Mouse (Mus musculus): ENCODE results near the gene Tbc1d13. TPM values are rescaled to one million over a fixed set of nuclear protein-coding genes. Genes with fewer than 3 reads are reported as not detected.

Tbc1d13 gene
- polyA plus RNA-seq, 1 experiment: 26.2 TPM

DNA sequence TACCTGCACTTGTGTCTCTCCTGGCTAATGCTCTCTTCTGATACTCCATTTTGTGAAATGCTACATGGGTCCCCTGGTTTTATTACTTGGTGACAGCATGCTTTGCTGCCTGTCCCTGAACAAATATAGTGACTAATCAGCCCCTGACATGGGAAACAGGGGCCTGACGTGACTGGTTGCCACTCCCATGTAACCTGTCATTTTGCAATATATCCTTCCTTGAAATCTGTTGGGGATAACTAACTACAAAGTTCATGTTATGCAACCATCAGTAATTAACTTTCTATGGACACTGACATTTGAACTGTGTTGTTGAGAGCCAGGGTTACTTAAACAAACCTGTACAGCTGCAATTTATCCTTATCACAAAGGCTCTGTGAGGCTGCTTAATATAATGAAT is 66.4 kb downstream of the Tbc1d13 start:
- TF ChIP-seq POLR2A (IDR thresholded peaks at IDR 0.05; ENCODE audit: control insufficient read depth, low read depth, low read length): no peak
- TF ChIP-seq CTCF (IDR thresholded peaks at IDR 0.05; ENCODE audit: control insufficient read depth, insufficient read depth, insufficient replicate concordance, low read depth, low read length): no peak
- no peak overlapping the region for H3K27ac ChIP-seq (ENCODE audit: control insufficient read depth, insufficient read depth, low read depth, low read length)
- H3K4me3 ChIP-seq (ENCODE audit: control insufficient read depth, low read depth, low read length): no peak overlapping the region
- peaks cover 4% of the 10 kb centered on the region for H3K4me1 ChIP-seq (ENCODE audit: control insufficient read depth, insufficient read depth, low read length)
- H3K36me3 ChIP-seq (ENCODE audit: control insufficient read depth, insufficient read depth, low read length): no peaks in the 10 kb centered on the region
- no peaks in the 10 kb centered on the region for H3K27me3 ChIP-seq (ENCODE audit: control insufficient read depth, insufficient read depth, low read length)

DNA sequence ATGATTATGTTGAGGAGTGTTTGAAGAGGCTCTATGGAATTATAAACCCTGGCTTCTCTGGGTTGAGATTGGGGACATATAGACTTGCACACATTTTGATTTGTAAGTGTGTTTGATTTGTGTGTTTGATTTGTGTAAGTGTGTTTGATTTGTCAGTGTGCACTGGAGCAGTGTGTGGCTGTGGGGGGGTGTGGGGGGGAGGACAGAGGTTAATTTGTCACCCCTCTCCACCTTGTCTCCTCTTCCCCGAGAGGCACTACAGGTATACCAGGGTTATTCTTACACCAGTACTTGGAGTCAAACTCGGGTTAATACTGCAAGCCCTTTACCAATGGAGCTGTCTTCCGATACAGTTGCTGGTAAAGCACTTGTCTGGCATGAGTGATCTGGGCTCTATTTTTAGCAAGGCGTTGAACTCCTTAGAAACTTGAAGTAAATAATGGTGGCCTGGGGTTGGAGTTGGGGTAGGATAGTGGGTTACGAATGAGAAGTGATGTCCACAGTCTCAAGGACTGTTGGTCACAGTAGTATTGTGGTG is 66.9 kb downstream of the Tbc1d13 start:
- H3K4me1 ChIP-seq (ENCODE audit: control insufficient read depth, insufficient read depth, low read length): peaks cover 6% of the 10 kb centered on the region
- H3K27ac ChIP-seq (ENCODE audit: control insufficient read depth, insufficient read depth, low read depth, low read length): no peak overlapping the region
- H3K36me3 ChIP-seq (ENCODE audit: control insufficient read depth, insufficient read depth, low read length): no peaks in the 10 kb centered on the region
- TF ChIP-seq CTCF (IDR thresholded peaks at IDR 0.05; ENCODE audit: control insufficient read depth, insufficient read depth, insufficient replicate concordance, low read depth, low read length) (no peak), POLR2A (IDR thresholded peaks at IDR 0.05; ENCODE audit: control insufficient read depth, low read depth, low read length) (no peak)
- H3K27me3 ChIP-seq (ENCODE audit: control insufficient read depth, insufficient read depth, low read length): no peaks in the 10 kb centered on the region
- no peak overlapping the region for H3K4me3 ChIP-seq (ENCODE audit: control insufficient read depth, low read depth, low read length)

Other genes starting within 250 kb of the Tbc1d13 start
- gene Odf2, start 244.5 kb upstream of the Tbc1d13 start, polyA plus RNA-seq (2012; rRNA removed): 1,873 and 2,193 TPM in 2 replicates
- 31.4 and 36.0 TPM in 2 replicates for gene Gle1, start 198.3 kb upstream of the Tbc1d13 start, polyA plus RNA-seq (2012; rRNA removed)
- gene Sptan1, start 168.2 kb upstream of the Tbc1d13 start, polyA plus RNA-seq (2012; rRNA removed): 112 and 117 TPM in 2 replicates
- 77.0 and 84.3 TPM in 2 replicates for gene Wdr34, start 84.9 kb upstream of the Tbc1d13 start, polyA plus RNA-seq (2012; rRNA removed)
- 32.7 and 38.9 TPM in 2 replicates for gene Set, start 76.4 kb upstream of the Tbc1d13 start, polyA plus RNA-seq (2012; rRNA removed)
- gene Pkn3, start 56.1 kb upstream of the Tbc1d13 start, polyA plus RNA-seq (2012; rRNA removed): 5.8 and 6.0 TPM in 2 replicates
- 156 and 170 TPM in 2 replicates for gene Zdhhc12, start 40.1 kb upstream of the Tbc1d13 start, polyA plus RNA-seq (2012; rRNA removed)
- 62.3 and 62.4 TPM in 2 replicates for gene Zer1, start 9.2 kb upstream of the Tbc1d13 start, polyA plus RNA-seq (2012; rRNA removed)
- gene Endog, start 37.7 kb downstream of the Tbc1d13 start, polyA plus RNA-seq (2012; rRNA removed): 2.4 and 2.9 TPM in 2 replicates
- gene Spout1, start 44.7 kb downstream of the Tbc1d13 start, polyA plus RNA-seq (2012; rRNA removed): 149 and 160 TPM in 2 replicates
- 16.0 and 16.4 TPM in 2 replicates for gene Kyat1, start 72.1 kb downstream of the Tbc1d13 start, polyA plus RNA-seq (2012; rRNA removed)
- 8.8 TPM in 2 replicates for gene Lrrc8a, start 104.0 kb downstream of the Tbc1d13 start, polyA plus RNA-seq (2012; rRNA removed)
- gene Gm28035, start 106.8 kb downstream of the Tbc1d13 start, polyA plus RNA-seq (2012; rRNA removed): 0.76 and 0.98 TPM in 2 replicates
- gene Phyhd1, start 132.5 kb downstream of the Tbc1d13 start, polyA plus RNA-seq (2012; rRNA removed): 1.8 and 3.0 TPM in 2 replicates
- not detected in 2 replicates for gene Gm28038, start 147.3 kb downstream of the Tbc1d13 start, polyA plus RNA-seq (2012; rRNA removed)
- 6.2 and 6.6 TPM in 2 replicates for gene Dolk, start 152.6 kb downstream of the Tbc1d13 start, polyA plus RNA-seq (2012; rRNA removed)
- gene Nup188, start 152.7 kb downstream of the Tbc1d13 start, polyA plus RNA-seq (2012; rRNA removed): 125 and 135 TPM in 2 replicates
- 21.8 and 25.3 TPM in 2 replicates for gene Sh3glb2, start 225.6 kb downstream of the Tbc1d13 start, polyA plus RNA-seq (2012; rRNA removed)
- 6.3 and 6.7 TPM in 2 replicates for gene Miga2, start 230.5 kb downstream of the Tbc1d13 start, polyA plus RNA-seq (2012; rRNA removed)